Mouse (Mus musculus): Measurements from ENCODE around the gene Opa1. TPM values are rescaled to one million over a fixed set of nuclear protein-coding genes. Genes with fewer than 3 reads are reported as not detected.
A peak's percentile ranks its signal among the peaks of the same experiment; 100 is the strongest.

The Opa1 gene
- polyA plus RNA-seq, 1 experiment from 2014 or later: 46.8 TPM

- ATAC-seq (ENCODE audit: low FRiP score): no peak; the same call in 1 of the 2 replicates
- WGBS: 9% methylated on average over 12 of the region's 12 CpGs
- peak overlapping the region; percentile 94 for H3K9ac ChIP-seq
- H3K4me1 ChIP-seq: peaks cover 9% of the 10 kb centered on the region
- peak overlapping the region; percentile 96 for H3K4me3 ChIP-seq
- no peak overlapping the region for H3K27ac ChIP-seq
- peak overlapping the region; percentile 83 for H3K4me2 ChIP-seq (replicated peaks)
- no peaks in the 10 kb centered on the region for H3K27me3 ChIP-seq
- no peaks in the 10 kb centered on the region for H3K9me3 ChIP-seq (replicated peaks)
- H3K36me3 ChIP-seq: 0 out of 2 replicates have a peak, but pooled peaks cover under 1% of the 10 kb centered on the region
Observed at GRCm38 (mm10) chr16:29579787-29580176, 648 bp downstream of the Opa1 start.

- no peaks in the 10 kb centered on the region for H3K27me3 ChIP-seq
- ATAC-seq (ENCODE audit: low FRiP score): no peak
- H3K27ac ChIP-seq: no peak overlapping the region
- no peak overlapping the region for H3K9ac ChIP-seq
- no peak overlapping the region for H3K4me2 ChIP-seq (replicated peaks)
- no peak overlapping the region for H3K4me3 ChIP-seq
- H3K4me1 ChIP-seq: no peaks in the 10 kb centered on the region
- no peaks in the 10 kb centered on the region for H3K9me3 ChIP-seq (replicated peaks)
- peaks cover 44% of the 10 kb centered on the region for H3K36me3 ChIP-seq
- 86% methylated on average over 7 of the region's 7 CpGs for WGBS
Observed at GRCm38 (mm10) chr16:29592171-29592570, 13.0 kb downstream of the Opa1 start.

GRCm38 (mm10) chr16:29597122-29597521 is 18.0 kb downstream of the Opa1 start:
- Histone ChIP-seq H3K36me3 (peaks cover 23% of the 10 kb centered on the region), H3K9ac (no peak overlapping the region), H3K27me3 (no peaks in the 10 kb centered on the region), H3K4me2 (replicated peaks) (no peak overlapping the region), H3K4me3 (no peak overlapping the region), H3K27ac (no peak overlapping the region), H3K9me3 (replicated peaks) (no peaks in the 10 kb centered on the region), H3K4me1 (no peaks in the 10 kb centered on the region)
- ATAC-seq (ENCODE audit: low FRiP score): no peak
- WGBS: 86% methylated on average over 4 of the region's 4 CpGs

- no peak overlapping the region for H3K4me2 ChIP-seq (replicated peaks)
- ATAC-seq (ENCODE audit: low FRiP score): no peak
- no peaks in the 10 kb centered on the region for H3K9me3 ChIP-seq (replicated peaks)
- no peaks in the 10 kb centered on the region for H3K4me1 ChIP-seq
- peaks cover 46% of the 10 kb centered on the region for H3K36me3 ChIP-seq
- no peaks in the 10 kb centered on the region for H3K27me3 ChIP-seq
- 94% methylated on average over 8 of the region's 8 CpGs for WGBS
- H3K9ac ChIP-seq: no peak overlapping the region
- no peak overlapping the region for H3K4me3 ChIP-seq
- no peak overlapping the region for H3K27ac ChIP-seq
Observed at GRCm38 (mm10) chr16:29605546-29605945, 26.4 kb downstream of the Opa1 start.

- ATAC-seq (ENCODE audit: low FRiP score): no peak
- Histone ChIP-seq H3K36me3 (peaks cover 61% of the 10 kb centered on the region), H3K9ac (no peak overlapping the region), H3K4me2 (replicated peaks) (no peak overlapping the region), H3K27me3 (no peaks in the 10 kb centered on the region), H3K4me3 (no peak overlapping the region), H3K9me3 (replicated peaks) (no peaks in the 10 kb centered on the region), H3K4me1 (no peaks in the 10 kb centered on the region), H3K27ac (no peak overlapping the region)
- WGBS: 95% methylated on average over 7 of the region's 7 CpGs
Observed at GRCm38 (mm10) chr16:29607131-29607530, 28.0 kb downstream of the Opa1 start.

- H3K27ac ChIP-seq: no peak overlapping the region
- H3K9me3 ChIP-seq (replicated peaks): no peaks in the 10 kb centered on the region
- no peaks in the 10 kb centered on the region for H3K27me3 ChIP-seq
- H3K36me3 ChIP-seq: peaks cover 82% of the 10 kb centered on the region
- H3K4me3 ChIP-seq: no peak overlapping the region
- 69% methylated on average over 9 of the region's 9 CpGs for WGBS
- no peak overlapping the region for H3K9ac ChIP-seq
- H3K4me1 ChIP-seq: no peaks in the 10 kb centered on the region
- no peak overlapping the region for H3K4me2 ChIP-seq (replicated peaks)
- no peak for ATAC-seq (ENCODE audit: low FRiP score)
Observed at GRCm38 (mm10) chr16:29614762-29615161, 35.6 kb downstream of the Opa1 start.

- ATAC-seq (ENCODE audit: low FRiP score): no peak
- Histone ChIP-seq H3K4me1 (no peaks in the 10 kb centered on the region), H3K27ac (no peak overlapping the region), H3K4me3 (no peak overlapping the region), H3K27me3 (peaks cover 12% of the 10 kb centered on the region), H3K9ac (no peak overlapping the region), H3K9me3 (replicated peaks) (no peaks in the 10 kb centered on the region), H3K36me3 (peaks cover 67% of the 10 kb centered on the region), H3K4me2 (replicated peaks) (no peak overlapping the region)
- 75% methylated on average over 1 of the region's 1 CpGs for WGBS
Observed at GRCm38 (mm10) chr16:29629053-29629452, 49.9 kb downstream of the Opa1 start.

GRCm38 (mm10) chr16:29635780-29636179 is 56.6 kb downstream of the Opa1 start:
- Histone ChIP-seq H3K9ac (no peak overlapping the region), H3K27me3 (peaks cover 33% of the 10 kb centered on the region), H3K4me1 (no peaks in the 10 kb centered on the region), H3K36me3 (peaks cover 24% of the 10 kb centered on the region), H3K4me3 (no peak overlapping the region), H3K9me3 (replicated peaks) (no peaks in the 10 kb centered on the region), H3K4me2 (replicated peaks) (no peak overlapping the region), H3K27ac (no peak overlapping the region)
- no peak for ATAC-seq (ENCODE audit: low FRiP score)
- 21% methylated on average over 4 of the region's 4 CpGs for WGBS

GRCm38 (mm10) chr16:29642376-29642775 is 63.2 kb downstream of the Opa1 start:
- Histone ChIP-seq H3K36me3 (peaks cover 3% of the 10 kb centered on the region; the same call in 1 of the 2 replicates), H3K27me3 (peaks cover 33% of the 10 kb centered on the region)
- 19% methylated on average over 1 of the region's 1 CpGs for WGBS

GRCm38 (mm10) chr16:29644871-29645270 is 65.7 kb downstream of the Opa1 start:
- Histone ChIP-seq H3K36me3 (peaks cover 13% of the 10 kb centered on the region), H3K4me2 (replicated peaks) (no peak overlapping the region), H3K27ac (no peak overlapping the region), H3K9ac (no peak overlapping the region), H3K4me3 (no peak overlapping the region), H3K4me1 (no peaks in the 10 kb centered on the region), H3K27me3 (peaks cover 47% of the 10 kb centered on the region), H3K9me3 (replicated peaks) (no peaks in the 10 kb centered on the region)
- ATAC-seq (ENCODE audit: low FRiP score): no peak
- 91% methylated on average over 3 of the region's 3 CpGs for whole genome bisulfite sequencing

More at GRCm38 (mm10) chr16:29642376-29642775, 63.2 kb downstream of the Opa1 start:
- Histone ChIP-seq H3K4me3 (no peak overlapping the region), H3K4me2 (replicated peaks) (no peak overlapping the region), H3K9ac (no peak overlapping the region), H3K4me1 (no peaks in the 10 kb centered on the region), H3K27ac (no peak overlapping the region), H3K9me3 (replicated peaks) (no peaks in the 10 kb centered on the region)
- ATAC-seq (ENCODE audit: low FRiP score): no peak

GRCm38 (mm10) chr16:29646202-29646601 is 67.1 kb downstream of the Opa1 start:
- H3K27ac ChIP-seq: no peak overlapping the region
- H3K9me3 ChIP-seq (replicated peaks): no peaks in the 10 kb centered on the region
- H3K36me3 ChIP-seq: peaks cover 21% of the 10 kb centered on the region
- peaks cover 52% of the 10 kb centered on the region for H3K27me3 ChIP-seq
- no peak overlapping the region for H3K4me3 ChIP-seq
- H3K4me2 ChIP-seq (replicated peaks): no peak overlapping the region
- ATAC-seq (ENCODE audit: low FRiP score): no peak
- no peaks in the 10 kb centered on the region for H3K4me1 ChIP-seq
- H3K9ac ChIP-seq: no peak overlapping the region

GRCm38 (mm10) chr16:29656187-29656825 is 77.2 kb downstream of the Opa1 start:
- H3K9ac ChIP-seq: no peak overlapping the region
- 50% methylated on average over 9 of the region's 9 CpGs for WGBS
- H3K4me1 ChIP-seq: peaks cover 13% of the 10 kb centered on the region
- no peak overlapping the region for H3K4me3 ChIP-seq
- no peak overlapping the region for H3K4me2 ChIP-seq (replicated peaks)
- H3K27me3 ChIP-seq: peaks cover 77% of the 10 kb centered on the region
- no peaks in the 10 kb centered on the region for H3K9me3 ChIP-seq (replicated peaks)
- ATAC-seq (ENCODE audit: low FRiP score): no peak
- H3K36me3 ChIP-seq: peaks cover 8% of the 10 kb centered on the region; the same call in 1 of the 2 replicates
- no peak overlapping the region for H3K27ac ChIP-seq

GRCm38 (mm10) chr16:29656901-29657300 is 77.8 kb downstream of the Opa1 start:
- no peak overlapping the region for H3K27ac ChIP-seq
- no peak overlapping the region for H3K4me2 ChIP-seq (replicated peaks)
- no peak overlapping the region for H3K9ac ChIP-seq
- peaks cover 13% of the 10 kb centered on the region for H3K4me1 ChIP-seq
- ATAC-seq (ENCODE audit: low FRiP score): no peak
- no peak overlapping the region for H3K4me3 ChIP-seq
- peaks cover 4% of the 10 kb centered on the region; the same call in 1 of the 2 replicates for H3K36me3 ChIP-seq
- no peaks in the 10 kb centered on the region for H3K9me3 ChIP-seq (replicated peaks)
- WGBS: 42% methylated on average over 10 of the region's 10 CpGs
- peaks cover 78% of the 10 kb centered on the region for H3K27me3 ChIP-seq
